Mouse (Mus musculus): ENCODE results near the gene Ano6. TPM values are rescaled to one million over a fixed set of nuclear protein-coding genes. Genes with fewer than 3 reads are reported as not detected.

Gene Ano6
- total RNA-seq, 1 experiment from 2014 or later = 57.2 TPM

DNA sequence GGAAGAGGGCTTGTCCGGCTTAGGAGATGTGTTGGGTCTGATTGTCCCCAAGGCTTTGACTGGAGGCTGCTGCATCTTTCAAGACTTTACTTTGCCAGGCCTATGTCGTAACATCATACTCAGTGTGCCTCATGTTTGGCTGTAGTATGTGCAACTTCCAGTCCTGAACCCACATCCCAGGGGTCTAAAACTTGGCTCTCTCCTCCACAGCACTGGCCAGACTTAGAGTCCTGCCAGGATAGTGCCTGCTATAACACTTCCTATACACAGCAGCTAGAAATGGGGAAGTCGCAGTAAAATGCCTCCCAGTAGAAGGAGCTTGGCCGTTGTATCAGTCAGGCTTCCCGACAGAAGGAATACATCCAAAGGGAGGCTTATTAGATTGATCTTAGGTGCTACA lies 21.9 kb upstream of the Ano6 start:
- peak; percentile 51 for DNase-seq

DNA sequence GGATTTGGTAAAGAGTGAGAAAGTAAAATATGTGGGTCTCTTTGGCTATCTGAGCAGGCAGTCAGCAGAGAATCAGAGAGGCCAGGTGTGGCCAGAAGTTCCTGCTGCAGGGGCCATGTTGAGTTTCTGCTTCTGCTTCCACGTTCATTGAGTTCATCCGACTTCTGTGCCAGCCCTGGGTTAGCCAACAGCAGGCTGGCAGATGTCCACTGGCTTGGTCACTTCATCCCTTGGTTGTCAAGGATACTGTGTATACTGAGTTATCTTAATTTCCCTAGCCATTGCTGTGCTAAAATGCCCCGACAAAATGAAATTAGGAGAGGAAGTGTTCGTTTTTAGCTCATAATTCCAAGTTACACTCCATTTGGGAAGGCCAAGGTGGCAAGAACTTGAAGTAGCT lies 21.1 kb upstream of the Ano6 start:
- DNase-seq = peak; percentile 69

- no peak for DNase-seq
Measured at GRCm38 (mm10) chr15:95770307-95770706, 20.3 kb upstream of the Ano6 start.

DNA sequence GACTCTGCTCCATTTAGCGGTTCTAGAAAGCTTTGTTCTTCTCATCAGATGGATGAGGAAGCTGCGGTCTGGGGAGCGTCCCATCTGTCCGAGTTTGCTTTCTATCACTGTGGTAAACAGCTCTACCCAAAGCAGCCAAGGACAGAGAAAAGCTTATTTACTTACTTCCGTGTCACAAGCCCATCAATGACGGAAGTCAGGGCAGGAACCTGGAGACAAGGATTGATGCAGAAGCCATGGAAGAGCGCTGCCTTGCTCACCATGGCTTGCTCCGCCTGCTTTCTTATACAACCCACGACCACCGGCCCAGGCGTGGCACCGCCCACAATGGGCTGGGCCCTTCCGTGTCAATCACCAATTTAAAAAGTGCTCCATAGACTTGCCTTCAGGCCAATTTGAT lies 18.3 kb upstream of the Ano6 start:
- DNase-seq = no peak

DNA sequence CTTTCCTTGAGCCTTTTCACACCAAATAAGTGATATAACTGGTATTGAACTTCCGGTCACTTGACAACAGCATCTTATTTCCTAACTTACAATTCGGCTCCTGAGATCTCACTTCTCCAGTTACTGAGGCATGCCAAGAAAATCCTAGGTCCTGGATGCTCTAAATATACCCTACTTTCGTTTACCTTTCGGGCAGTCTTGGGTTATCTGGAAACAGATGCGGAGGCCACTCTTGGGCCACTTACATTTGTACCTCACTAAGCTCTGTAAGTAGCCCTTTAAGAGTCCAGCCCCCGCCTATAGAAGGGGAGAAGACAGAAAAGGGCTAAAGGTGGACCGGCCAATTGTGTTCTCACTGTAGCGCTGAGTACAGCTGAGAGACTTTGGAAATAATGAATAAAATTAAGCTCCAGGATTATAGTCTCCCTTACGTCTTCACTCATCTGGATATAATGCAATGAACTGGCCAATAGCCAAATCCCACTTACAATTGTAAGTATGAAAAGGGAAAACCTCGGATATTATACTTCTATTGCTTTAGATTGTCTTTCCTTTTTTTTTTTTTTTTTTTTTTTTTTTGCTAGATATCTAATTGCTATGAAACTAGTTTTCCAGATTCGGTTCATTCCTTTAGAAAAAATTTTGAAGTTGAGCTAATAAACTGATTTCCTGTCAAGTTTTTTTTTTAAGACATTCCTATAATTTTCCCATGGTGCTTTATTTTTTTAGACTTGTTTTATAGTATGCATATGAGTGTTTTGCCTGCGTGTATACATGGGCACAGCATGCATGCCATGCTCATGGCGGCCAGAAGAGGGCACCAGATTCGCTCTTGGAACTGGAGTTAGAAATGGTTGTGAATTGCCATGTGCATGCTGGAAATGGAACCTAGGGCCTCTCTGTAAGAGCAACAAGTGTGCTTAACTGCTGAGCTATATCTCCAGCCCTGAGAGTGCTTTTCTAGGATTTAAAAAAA lies 17.5 kb upstream of the Ano6 start:
- DNase-seq = peak; percentile 83

- DNase-seq = no peak
Measured at GRCm38 (mm10) chr15:95774197-95774596, 16.4 kb upstream of the Ano6 start.

- no peak for DNase-seq
Measured at GRCm38 (mm10) chr15:95774674-95775414, 15.8 kb upstream of the Ano6 start.

DNA sequence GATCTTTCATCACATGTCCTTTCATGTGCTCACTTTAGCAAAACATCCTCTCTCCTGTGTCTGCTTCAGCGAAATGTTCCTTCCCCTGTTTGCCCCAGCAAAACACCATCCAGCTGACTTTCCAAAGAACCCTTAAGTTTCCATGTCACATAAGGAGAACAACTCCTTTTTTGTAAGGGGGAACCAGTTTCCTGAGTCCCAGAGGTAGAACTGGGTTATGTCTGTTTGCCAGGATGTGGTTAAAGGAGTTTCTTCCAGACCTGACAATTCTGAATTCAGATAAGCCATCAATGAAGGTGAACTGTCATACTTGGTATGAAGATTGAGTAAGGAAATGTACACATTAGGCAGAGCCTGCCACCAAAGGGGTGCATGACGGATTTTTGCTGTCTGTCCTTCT lies 12.9 kb upstream of the Ano6 start:
- no peak for DNase-seq

DNA sequence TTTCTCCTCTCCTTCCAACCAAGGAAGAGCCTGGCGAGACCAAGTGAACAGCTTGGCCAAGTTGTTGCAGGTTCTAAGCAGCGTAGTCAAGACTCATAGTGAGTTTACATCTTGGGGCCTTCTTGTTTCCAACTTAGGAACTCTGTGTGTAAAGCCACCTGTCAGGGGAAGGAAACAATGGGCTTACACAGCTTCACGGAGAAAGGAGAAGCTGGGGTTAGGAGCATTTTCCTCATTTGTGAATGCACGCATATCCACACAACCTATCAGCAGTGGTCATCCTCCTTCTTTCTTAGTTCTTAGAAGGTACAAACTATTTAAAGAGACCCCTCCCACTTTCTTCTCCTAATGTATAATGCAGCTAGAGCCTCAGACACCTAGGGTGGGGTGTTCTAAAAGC lies 11.9 kb upstream of the Ano6 start:
- no peak for DNase-seq

- DNase-seq = no peak
Measured at GRCm38 (mm10) chr15:95786624-95787023, 4.0 kb upstream of the Ano6 start.

DNA sequence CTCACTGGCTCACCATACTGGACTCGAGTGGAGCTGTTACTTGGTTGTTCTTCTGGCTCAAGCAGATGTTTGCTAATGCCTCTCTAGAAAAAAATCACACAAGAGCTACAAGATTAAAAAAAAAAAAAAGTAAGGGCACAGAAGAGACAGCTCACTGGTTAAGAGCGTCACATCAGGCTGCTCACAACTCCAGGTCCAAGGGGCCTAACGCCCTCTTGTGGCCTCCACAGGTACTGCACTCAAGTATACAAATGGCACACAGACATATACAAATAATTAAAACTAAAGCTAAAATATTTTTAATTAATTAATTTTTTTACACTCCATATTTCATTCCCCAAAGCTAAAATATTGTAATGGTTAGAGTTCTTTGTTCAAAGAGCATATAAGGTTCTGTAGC lies 3.1 kb upstream of the Ano6 start:
- DNase-seq = no peak

DNA sequence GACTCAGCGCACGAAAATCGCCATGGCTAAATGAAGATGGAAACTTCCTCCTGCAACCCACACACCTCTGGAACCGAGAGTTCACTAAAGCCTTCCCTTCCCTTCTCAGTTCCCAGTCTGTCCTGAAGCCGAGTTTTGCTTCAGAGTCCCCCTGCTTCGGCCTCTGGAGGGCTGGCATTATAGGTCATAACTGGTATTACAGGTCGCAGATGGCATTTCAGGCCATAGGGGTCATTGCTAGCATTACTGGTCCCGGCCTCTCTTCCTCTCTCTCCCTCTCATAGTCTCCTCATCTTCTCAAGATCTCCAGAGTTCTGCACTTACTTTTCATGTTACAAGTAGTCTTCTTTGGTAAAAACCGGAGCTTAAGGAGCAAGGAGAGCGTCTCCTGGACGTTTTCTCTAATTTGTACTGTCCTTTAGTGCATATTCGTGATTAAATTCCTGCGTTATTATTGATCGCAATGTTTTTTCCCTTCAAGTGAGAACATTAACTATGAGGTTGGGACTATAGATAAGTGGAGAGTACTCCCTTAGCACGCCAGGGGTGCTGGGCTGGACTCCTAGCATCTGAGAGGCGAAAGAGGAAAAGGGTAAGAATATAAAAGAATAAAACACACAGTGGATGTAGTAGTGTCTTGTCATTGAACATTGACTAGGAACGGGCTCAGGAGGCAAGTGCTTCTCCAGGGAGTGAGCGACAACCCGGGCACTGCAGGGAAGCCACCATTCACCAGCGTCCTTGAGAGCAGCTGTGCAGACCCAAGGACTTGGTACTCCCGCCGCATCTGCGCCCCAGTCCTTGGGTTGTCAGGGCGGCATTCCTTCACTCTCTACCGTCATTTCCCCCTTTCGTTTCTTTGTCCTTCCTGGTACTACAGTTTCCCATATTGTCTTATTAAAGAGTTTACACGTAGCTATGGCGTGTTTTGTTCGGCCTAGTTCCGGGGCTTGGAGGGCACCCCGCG lies 798 bp upstream of the Ano6 start:
- peak; percentile 70 for DNase-seq

DNA sequence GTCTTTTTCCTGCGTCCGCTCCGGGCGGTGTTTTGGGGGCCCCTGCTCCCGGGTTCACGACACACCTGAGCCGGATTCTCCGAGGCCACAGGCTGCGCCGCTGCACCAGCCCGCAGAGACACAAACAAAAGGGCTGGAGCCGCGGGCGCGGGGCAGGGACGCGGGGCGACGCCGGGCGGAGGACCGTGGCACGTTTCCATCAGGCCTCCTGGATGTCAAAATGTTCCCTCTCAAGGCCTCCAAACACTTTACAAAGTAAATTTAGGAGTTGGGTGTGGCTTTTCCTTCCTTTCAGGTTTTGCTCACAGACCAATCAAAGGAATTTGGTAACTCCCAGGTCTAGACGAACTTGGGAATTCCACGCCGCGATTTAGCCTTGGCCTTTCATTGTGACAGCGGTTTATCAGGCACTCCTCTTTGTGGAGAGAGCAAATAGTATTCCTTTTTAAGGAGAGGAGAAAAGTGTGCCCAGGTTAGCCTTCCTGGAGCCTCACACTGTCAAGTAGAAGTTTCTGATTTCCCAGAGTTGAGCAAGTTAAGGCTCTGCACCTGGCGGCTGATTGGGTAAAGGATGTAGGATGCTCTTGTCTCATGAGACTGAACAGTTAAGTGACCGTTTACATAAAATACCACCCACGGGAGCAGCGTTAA lies 623 bp downstream of the Ano6 start:
- peak; percentile 63 for DNase-seq

GRCm38 (mm10) chr15:95791855-95792254 lies 1.2 kb downstream of the Ano6 start:
- no peak for DNase-seq

GRCm38 (mm10) chr15:95792261-95793260 lies 1.9 kb downstream of the Ano6 start:
- peak; percentile 49 for DNase-seq

DNA sequence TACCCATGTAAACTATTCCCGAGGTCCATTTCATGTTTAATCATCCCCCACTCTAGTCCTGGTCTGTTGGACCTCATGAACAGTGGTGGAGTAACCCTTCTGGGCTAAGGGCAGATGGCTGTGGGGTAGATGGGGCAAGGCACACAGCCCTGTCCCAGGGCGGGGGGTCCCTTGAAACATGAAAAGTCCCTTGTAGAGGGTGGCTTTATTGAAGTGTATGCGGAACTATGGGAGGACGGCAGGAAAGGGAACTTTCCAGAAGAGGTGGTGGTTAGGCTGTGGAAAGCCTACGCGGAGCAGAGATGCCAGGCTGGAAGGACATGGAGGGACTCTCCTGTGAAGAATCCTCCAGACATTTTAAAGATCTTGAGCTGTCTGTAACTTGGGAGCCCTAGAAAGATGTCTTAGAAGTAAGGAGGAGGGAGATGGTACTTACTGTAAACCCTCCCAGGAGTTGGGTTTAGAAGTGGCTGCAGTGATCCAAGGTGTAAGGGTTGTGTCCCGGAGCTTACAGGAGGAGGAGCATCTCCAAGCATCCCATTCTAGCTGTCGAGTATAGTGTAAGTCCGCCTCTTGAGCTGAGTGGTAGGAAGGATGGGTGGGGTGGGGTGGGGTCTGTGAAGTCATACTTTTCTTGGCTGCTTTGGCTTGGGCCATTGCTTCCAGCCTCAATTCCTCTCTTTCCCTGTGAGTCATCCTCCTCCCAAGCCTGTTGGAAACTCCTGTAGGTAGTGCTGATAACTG lies 3.3 kb downstream of the Ano6 start:
- DNase-seq = no peak

- peak; percentile 80 for DNase-seq
Measured at GRCm38 (mm10) chr15:95794611-95795565, 4.2 kb downstream of the Ano6 start.

DNA sequence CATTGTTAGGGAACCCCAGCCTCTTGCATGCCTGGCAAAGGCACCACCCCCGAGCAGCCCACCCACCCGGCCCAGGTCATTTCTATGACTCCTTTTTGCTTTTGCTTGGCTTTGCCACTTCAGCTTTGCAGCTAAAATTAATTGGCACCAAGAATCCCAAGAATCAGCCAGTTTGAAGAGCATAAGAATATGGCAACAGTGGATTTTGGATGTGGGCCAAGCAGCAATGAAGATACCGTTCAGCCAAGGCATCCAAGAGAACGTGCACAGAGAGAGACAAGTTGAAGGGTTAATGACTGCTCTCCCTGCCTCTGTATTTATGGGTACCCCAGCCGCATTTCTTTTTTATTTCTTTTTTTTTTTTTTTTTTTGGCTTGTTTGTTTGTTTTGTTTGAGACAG lies 5.4 kb downstream of the Ano6 start:
- no peak for DNase-seq
